Mouse (Mus musculus): ENCODE measurements around the gene Armc12. TPM values are rescaled to one million over a fixed set of nuclear protein-coding genes. Genes with fewer than 3 reads are reported as not detected.
A peak's percentile ranks its signal among the peaks of the same experiment; 100 is the strongest.

Armc12 gene
- not detected for total RNA-seq (2021)

DNA sequence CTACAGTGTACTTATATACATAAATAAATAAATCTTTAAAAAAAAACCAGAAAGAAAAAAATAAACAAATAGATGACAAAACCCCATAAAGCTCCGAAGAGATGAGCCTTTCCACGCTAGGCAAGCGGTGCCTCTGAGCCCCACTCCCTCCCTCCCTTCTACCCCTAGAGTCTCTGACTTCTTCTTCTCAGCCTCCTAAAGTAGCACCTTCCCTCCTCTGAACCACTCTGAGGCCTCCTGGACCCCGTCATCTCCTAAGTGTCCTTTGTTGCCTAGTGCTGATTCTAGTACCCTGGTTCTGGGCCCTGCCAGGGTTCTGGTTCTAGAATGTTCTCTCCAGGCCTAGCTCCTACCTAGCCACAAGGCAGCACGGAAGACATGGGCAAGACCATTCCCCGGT is at the start of gene Armc12:
Gene Armc12, plus strand, starts transcription at position 301 of the 400 bp plus-strand sequence.
- intact Hi-C loops (cut with DNase I), result no loop called here

GRCm38 (mm10) chr17:28484704-28485445 is 45.7 kb upstream of the Armc12 start:
- intact Hi-C loops (cut with DNase I), result no loop called here
- peak; percentile 53 for DNase-seq

More for the DNA sequence above, at the start of gene Armc12:
- DNase-seq, result no peak

DNA sequence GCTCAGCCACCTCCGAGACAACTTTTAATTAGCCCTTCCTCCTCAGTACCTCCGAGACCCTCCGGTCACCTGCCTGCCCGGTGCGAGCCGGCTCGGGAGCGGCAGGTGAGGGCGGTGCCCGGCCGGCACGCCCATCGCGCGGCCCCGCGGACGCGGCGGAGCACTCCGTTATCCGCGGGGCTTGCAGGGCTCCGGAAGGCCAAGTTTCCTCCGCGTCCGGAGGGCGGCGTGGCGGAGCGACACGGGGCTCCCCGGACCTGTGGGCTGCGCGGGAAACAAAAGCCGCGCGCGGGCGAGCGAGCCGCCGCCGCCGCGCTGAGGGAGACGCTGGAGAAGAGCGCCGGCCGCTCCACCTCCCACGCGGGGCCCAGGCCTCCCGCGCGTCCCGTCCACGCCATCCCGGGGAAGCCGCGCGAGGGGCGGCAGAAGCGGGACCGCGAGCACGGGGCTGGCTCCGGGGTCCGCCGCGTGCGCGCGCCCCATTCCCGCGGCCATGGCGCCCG is 45.1 kb upstream of the Armc12 start:
- intact Hi-C loops (cut with DNase I), result no loop called here

DNA sequence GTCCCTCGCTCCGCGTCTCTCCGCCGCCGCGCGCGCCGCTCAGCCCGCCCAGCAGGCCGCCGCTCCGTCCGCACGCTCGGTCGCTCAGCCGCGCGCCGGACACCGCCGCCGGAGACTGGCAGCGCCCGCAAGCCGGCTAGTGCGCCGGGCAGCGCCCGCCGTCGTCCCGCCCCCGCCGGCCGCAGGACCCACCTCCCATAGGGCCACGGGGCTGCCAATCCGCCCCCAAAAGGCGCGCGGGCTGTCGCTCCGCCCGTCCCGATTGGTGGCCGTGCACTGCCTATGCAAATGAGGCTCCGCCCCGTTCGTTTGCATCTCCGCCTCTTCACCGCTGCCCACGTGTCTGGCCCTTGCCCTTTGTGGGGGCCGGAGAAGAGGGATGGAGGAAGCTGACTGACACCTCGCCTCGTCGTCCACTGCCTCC is 44.6 kb upstream of the Armc12 start:
- intact Hi-C loops (cut with DNase I), result no loop called here

More for the DNA sequence above, 45.1 kb upstream of the Armc12 start:
- DNase-seq, result peak; percentile 48

GRCm38 (mm10) chr17:28486720-28487119 is 43.9 kb upstream of the Armc12 start:
- no peak for DNase-seq
- intact Hi-C loops (cut with DNase I), result no loop called here

More for the DNA sequence above, 44.6 kb upstream of the Armc12 start:
- peak; percentile 98 for DNase-seq

DNA sequence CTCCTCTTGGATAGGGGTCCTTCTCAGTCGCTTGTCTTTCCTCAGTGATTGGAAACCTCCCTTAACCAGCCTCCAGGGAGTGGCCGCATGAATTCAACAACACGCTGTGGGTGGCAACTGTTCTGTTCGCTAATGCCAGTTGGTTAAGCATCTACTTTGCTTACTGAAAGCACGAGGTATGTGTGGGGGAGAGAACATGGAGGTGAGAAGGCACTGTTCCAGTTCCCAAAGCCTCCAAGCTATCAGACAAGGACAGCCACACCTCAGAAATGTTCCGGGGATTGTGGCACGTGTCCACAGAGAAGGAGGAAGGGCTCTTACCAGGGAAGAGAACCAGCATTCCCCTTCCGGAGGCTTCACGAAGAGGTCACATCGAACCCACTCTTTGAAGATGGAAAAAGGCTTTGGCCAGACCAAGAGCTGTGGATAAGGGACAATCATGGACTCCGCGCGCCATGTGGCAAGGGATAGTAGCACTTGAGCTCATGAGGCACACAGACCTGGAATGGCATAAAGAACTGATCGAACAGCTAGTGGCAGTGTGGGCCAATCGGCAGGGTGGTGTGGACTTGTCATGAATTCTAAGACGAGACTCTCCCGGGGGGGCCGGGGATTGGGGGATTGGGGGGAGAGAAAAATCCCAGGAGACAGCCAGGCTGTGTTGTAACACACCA is 42.9 kb upstream of the Armc12 start:
- DNase-seq, result no peak
- intact Hi-C loops (cut with DNase I), result no loop called here

GRCm38 (mm10) chr17:28488258-28489013 is 42.2 kb upstream of the Armc12 start:
- intact Hi-C loops (cut with DNase I), result no loop called here
- no peak for DNase-seq

GRCm38 (mm10) chr17:28491035-28491770 is 39.4 kb upstream of the Armc12 start:
- intact Hi-C loops (cut with DNase I), result no loop called here
- no peak for DNase-seq

DNA sequence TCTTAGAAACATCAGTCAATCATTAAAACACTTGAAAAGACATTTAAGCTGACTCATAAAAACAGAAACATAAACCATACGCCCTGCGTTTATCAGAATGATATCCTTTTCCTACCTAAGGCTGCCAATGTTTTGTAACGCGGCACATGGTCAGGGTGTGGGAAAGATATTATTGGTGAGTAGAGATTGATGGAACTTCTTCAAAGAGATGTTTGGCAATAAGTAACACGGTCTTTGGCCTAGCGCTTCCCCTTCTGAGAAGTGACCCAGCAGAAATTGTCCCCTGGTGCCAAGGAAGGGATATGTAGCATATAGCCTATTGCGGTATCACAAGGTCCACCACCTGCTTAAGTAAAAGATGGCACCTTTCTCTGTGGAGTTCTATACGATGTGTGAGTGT is 34.8 kb upstream of the Armc12 start:
- no peak for DNase-seq
- intact Hi-C loops (cut with DNase I), result no loop called here

DNA sequence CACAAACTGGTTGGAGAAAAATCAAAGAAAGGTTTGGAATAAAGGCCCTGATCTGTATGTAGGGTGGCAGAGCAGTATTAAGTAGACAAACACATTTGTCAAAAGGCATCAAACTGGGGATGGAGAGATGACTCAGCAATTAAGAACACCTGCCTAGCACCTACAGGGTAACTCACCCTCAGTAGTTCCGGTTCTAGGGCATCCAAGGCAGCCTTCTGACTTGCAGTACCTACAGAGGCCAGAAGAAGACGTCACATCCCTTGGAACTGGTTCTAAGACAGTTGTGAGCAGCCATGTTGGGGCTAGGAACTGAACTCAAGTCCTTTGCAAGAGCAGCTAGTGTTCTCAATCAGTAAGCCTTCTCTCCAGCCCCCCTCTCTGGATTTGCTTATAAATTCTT is 31.4 kb upstream of the Armc12 start:
- intact Hi-C loops (cut with DNase I), result no loop called here
- no peak for DNase-seq

DNA sequence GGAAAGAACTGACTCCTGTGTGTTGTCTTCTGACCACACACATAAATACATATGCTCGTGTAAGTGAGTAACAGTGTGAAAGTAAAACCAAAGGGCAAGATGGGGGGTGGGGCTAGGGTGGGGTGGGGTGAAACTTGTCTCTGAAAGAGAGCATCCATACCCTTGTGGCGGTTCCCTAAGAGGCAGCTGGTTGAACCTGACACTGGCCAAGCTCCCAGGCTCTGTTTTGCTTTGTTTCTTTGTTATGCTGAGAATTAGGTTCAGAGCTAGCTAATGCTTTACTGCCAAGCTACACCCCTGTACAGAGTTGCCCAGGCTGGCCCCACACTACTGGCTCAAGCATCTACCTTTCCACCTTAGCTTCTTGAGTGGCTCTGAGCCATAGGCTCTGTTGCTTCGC is 30.1 kb upstream of the Armc12 start:
- intact Hi-C loops (cut with DNase I), result no loop called here
- no peak for DNase-seq

DNA sequence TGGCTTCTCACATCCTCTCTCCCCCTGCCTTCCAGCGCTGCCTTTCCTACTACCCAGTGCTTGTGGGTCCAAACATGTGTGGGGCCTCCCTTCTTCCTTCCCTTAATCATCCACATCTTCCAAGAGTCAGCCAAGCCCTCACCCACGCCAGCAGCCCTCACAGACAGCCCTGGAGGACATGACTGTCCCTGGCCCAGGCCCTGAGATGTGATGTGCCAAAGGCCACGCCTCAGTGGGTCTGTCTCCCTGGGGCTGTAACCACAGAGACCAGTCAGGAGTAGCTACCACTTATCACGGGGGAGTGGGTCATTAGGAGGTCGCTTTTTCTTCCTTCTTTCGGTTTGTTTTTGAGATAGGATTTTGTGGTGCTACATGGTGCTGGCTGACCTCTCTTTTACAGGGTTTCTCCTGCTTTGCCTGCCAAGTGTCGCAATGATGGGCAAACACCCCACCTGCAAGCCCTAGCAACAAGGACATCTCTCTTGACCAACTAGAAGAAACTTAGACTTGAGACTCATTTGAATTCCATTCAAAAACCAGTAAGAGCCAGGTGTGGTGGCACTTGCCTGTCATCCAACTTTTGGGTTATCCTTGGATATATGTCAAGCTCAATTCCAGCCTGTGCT is 28.3 kb upstream of the Armc12 start:
- no peak for DNase-seq
- intact Hi-C loops (cut with DNase I), result no loop called here

DNA sequence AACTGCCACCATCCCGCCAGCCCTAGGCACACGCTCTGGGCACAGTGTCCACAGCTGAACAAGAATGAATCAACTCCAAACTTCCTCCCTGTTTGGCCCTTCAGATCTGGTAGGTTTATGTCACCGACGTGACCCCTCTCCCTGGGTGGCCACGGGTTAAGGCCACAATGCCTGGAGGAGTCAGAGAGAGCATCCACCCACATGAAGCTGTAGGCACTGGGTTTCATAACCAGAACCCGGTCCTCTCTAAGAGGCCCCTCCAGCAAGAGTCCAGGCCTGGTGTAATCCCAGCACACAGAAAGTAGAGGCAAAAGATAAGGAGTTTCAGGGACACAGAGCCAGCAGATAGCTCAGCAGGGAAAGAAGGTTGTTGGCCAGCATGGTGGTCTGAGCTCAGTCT is 26.4 kb upstream of the Armc12 start:
- no peak for DNase-seq
- intact Hi-C loops (cut with DNase I), result no loop called here

DNA sequence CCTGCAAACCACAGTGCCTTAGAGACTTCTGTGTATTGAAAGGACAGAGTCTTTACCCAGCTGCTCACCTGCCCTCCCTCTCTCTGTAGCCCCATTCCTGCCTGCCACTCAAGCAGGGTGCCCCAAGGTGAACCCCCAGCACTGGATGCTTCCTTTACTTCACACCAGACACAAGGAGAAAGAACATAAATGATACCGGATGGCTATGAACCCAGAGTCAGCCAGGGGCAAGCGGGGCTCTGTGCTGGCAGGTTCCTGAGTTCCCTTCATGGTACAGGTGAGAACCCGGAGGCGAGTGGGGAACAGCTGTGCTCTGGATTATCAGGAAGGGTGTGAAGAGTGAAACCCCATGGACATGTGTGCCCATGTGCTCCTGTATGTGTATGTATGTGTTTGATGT is 25.0 kb upstream of the Armc12 start:
- intact Hi-C loops (cut with DNase I), result no loop called here
- no peak for DNase-seq

GRCm38 (mm10) chr17:28506895-28507294 is 23.7 kb upstream of the Armc12 start:
- intact Hi-C loops (cut with DNase I), result no loop called here

GRCm38 (mm10) chr17:28507496-28507895 is 23.1 kb upstream of the Armc12 start:
- no peak for DNase-seq
- intact Hi-C loops (cut with DNase I), result no loop called here

More at GRCm38 (mm10) chr17:28506895-28507294, 23.7 kb upstream of the Armc12 start:
- DNase-seq, result no peak

GRCm38 (mm10) chr17:28510445-28511342 is 19.9 kb upstream of the Armc12 start:
- intact Hi-C loops (cut with DNase I), result no loop called here
- DNase-seq, result no peak

DNA sequence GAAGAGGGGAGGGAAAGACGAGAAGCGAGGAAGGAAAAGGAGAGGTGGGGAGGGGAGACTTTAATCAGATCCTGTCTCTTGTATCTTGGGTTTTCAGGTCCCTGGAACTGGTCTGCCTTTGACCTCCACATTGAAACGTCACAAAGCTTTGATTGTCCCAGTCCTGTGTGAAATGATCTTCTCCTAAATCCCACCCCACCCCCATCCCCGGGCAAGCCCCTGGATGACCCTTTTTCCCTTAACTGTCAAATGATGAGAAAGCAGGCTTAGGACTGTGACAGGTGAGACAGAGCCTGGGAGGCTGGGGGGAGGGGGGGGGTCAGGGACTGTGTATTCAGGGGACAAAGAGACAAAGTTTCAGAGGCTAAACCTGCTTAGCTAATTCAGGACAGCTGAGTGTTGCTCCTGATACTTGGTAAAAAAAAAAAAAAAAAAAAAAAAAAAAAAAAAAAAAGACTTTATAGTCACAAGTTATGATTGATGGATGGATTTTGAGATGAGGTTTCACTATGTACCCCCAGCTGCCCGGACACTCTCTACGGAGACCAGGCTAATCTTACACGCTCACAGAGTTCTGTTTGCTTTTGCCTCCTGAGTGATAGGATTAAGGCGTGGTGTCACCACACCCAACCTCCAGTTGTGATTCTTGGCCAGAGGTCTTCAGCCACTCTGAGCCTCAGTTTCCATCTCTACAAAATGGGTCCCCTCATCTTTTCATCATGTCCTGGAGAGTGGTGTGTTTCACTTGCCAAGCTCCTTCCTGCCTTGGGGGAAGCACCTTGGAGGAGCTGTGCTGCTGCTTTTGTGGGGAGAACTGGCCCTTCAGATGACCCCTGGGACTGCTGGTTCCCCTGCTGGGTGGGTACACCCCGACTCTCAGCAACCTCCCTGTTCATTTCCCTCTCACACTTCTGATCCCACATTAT is 18.7 kb upstream of the Armc12 start:
- no peak for DNase-seq
- intact Hi-C loops (cut with DNase I), result no loop called here

Measured in left cerebral cortex, postnatal 4 days (tissue).